Mouse (Mus musculus) liver, adult (tissue): Measurements from ENCODE around the gene Nlrp6.

Experiments used
- GATA4 ChIP-seq: IDR thresholded peaks from 2 replicates; pipeline ENCODE4 v1.6.1; 2014; ENCODE audit warnings: mild to moderate bottlenecking, low read length; ENCODE audit not compliant: insufficient replicate concordance

Nlrp6 gene

GRCm38 (mm10) chr7:140920418-140921029 lies at the start of gene Nlrp6:
Gene Nlrp6, plus strand, starts transcription at chr7:140920902.
- TF ChIP-seq GATA4: no peak

DNA sequence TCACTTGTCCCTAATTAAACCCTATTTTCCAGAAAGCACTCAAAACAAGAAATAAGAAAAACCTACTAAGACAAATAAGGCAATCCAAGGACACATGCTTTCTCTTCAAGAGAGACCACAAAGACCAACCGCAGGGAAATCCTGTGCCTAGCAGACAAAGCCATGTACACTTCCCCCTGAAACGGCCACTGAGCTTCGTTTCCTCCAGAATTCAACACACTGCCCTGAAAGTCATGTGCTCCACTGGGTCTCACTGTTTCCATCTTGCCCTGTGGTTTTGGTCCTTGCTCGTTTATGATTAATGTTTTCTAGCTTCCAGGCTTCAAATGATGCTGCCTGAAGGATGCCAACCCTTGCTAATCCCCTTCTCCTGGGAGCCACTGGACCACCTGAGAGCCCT lies 46.5 kb upstream of the Nlrp6 start:
- no peak for TF ChIP-seq GATA4

DNA sequence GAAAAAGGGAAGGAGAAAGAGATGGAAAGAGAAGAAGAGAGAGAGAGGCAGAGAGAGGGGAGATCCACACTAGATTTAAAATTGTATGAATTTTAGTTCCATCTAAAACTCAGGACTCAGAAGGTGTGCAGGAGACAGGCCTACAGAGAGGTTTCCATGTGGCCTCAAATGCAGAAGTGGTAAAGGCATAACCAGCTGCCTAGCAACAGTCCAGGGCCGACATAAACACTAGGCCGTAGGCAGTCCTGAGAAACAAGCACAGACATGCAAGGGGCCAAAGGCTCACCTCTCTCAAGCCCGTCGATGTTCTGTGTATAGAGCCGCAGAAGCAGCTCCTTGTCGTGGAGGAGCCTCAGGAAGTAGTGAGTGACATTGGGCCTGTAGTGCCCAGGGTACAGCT lies 43.3 kb upstream of the Nlrp6 start:
- no peak for TF ChIP-seq GATA4

- TF ChIP-seq GATA4: no peak
Measured at GRCm38 (mm10) chr7:140879355-140879754, 41.3 kb upstream of the Nlrp6 start.

DNA sequence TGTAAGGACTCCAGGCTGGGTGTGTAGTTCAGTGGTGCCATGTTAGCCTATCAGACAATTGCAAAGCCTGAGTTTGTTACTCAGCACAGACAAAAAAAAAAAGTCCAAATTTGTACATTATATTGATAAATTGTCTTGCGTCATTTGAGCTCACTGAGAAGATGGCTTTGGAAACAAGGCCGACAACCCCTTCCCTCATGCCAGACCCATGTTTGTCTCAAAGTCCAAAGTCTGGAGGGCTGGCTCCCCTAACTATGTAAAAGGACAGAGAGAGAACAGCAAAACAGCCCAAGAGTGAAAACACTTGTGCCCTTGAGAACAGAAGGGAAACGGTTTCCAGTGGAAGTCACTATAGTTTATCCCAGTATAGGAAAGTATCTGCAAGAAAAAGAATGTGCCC lies 40.3 kb upstream of the Nlrp6 start:
- no peak for TF ChIP-seq GATA4

GRCm38 (mm10) chr7:140880865-140881515 lies 39.7 kb upstream of the Nlrp6 start:
- TF ChIP-seq GATA4: no peak

- no peak for TF ChIP-seq GATA4
Measured at GRCm38 (mm10) chr7:140881696-140882468, 38.8 kb upstream of the Nlrp6 start, which contains the start of the genes Psmd13 and Sirt3. Gene Psmd13, plus strand, starts transcription at chr7:140881968. Gene Sirt3, minus strand, starts transcription at chr7:140882309.

GRCm38 (mm10) chr7:140882469-140882803 lies 38.3 kb upstream of the Nlrp6 start:
- TF ChIP-seq GATA4: no peak

DNA sequence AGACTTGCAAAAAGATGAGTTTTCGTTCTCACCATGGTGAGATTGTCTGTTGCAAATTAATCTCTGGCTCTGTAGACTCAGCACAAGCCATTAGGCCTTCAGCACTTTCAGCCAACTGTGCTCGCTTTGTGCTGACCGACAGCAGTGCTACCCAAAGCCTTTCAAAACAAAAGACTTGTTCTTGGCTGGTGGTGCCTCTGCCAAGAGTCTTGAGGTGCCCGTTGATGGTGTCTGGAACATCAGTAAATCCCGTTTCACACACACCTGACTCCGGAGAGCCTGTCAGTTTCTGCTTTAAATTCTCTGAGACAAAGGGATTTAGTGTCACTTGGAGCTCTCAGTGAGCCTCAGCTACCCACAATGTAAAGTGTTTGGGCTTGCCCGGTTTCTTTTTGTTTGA lies 26.7 kb upstream of the Nlrp6 start:
- no peak for TF ChIP-seq GATA4

- TF ChIP-seq GATA4: no peak
Measured at GRCm38 (mm10) chr7:140894611-140895010, 26.1 kb upstream of the Nlrp6 start.

GRCm38 (mm10) chr7:140897863-140898262 lies 22.8 kb upstream of the Nlrp6 start:
- no peak for TF ChIP-seq GATA4

DNA sequence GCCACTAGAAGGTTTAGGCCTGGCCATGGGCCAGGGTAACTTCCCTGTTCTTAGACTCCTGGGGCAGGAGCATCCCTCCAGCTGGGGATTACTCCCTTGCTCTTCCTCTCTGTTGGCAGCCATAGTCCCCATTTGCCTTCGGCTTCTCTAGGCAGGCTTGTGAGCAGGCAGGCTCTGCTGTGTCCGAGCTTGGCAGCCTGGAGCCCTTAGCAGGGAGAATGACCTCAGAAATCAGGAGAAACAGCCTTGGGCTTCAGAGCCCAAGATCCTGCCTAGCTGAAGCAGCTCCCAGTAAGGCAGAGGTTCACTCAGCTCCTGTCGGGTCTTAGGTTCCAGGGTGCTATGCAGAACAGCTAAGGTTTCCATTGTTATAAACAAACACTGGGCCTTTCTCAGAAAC lies 21.6 kb upstream of the Nlrp6 start:
- TF ChIP-seq GATA4: no peak

GRCm38 (mm10) chr7:140900220-140900619 lies 20.5 kb upstream of the Nlrp6 start, which contains the start of gene Cox8b:
Gene Cox8b, minus strand, starts transcription at chr7:140900446.
- no peak for TF ChIP-seq GATA4

GRCm38 (mm10) chr7:140902036-140902875 lies 18.4 kb upstream of the Nlrp6 start:
- no peak for TF ChIP-seq GATA4

DNA sequence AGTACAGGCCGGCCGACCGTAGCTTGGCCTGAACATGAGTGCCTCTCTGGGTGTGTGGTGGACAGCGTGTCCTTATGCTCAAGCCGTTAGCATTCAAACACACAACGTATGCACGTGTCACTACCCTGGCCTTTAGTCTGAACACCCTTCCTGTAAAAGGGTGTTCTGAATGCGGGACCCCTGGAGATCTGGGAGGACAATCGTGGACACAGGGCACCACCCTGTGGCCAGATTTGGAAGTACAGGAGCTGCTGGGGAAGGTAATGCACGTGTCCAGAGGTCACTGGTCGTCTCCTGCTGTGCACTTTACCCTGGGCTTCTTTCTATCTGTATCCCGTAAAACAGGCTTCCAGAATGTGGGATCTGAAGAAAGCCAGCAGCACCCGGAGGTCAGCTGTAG lies 17.5 kb upstream of the Nlrp6 start:
- TF ChIP-seq GATA4: no peak
